Mouse (Mus musculus) heart, adult 2 months (tissue): Measurements from ENCODE around the gene Trim50. TPM values are rescaled to one million over a fixed set of nuclear protein-coding genes. Genes with fewer than 3 reads are reported as not detected.
A peak's percentile ranks its signal among the peaks of the same experiment; 100 is the strongest.

ENCODE experiments used
- DNase-seq, 2 experiments: peaks; one replicate each; pipeline ENCODE4 v3.0.0; 2021
- H3K27ac ChIP-seq: fragments of 200-600 bp; 2 replicates; pipeline ENCODE4 v1.8.1; 2022
- H3K27me3 ChIP-seq: fragments of 200-500 bp; 2 replicates; pipeline ENCODE4 v1.6.1; 2012; ENCODE audit warnings: mild to moderate bottlenecking, low read length, inconsistent platforms, mixed read lengths; ENCODE audit not compliant: control insufficient read depth, insufficient read depth
- H3K36me3 ChIP-seq: fragments of 200-500 bp; 2 replicates; pipeline ENCODE4 v1.6.1; 2012; ENCODE audit warnings: low read length, inconsistent platforms; ENCODE audit not compliant: control insufficient read depth, insufficient read depth
- H3K4me1 ChIP-seq: fragments of 200-500 bp; 2 replicates; pipeline ENCODE4 v1.6.1; 2011; ENCODE audit warnings: low read length; ENCODE audit not compliant: control insufficient read depth, insufficient read depth
- H3K4me3 ChIP-seq: fragments of 200-600 bp; 2 replicates; pipeline ENCODE4 v1.8.1; 2022
- H3K79me2 ChIP-seq: fragments of 200-500 bp; replicated peaks from 2 replicates; pipeline ENCODE4 v1.6.1; 2012; ENCODE audit warnings: mild to moderate bottlenecking, inconsistent platforms, low read length, moderate library complexity, mixed read lengths; ENCODE audit not compliant: control insufficient read depth, insufficient read depth
- H3K9ac ChIP-seq: fragments of 200-500 bp; 2 replicates; pipeline ENCODE4 v1.6.1; 2012; ENCODE audit warnings: low read depth, mild to moderate bottlenecking, control low read depth, inconsistent platforms, low read length, mixed read lengths
- CTCF ChIP-seq: fragments of 200-600 bp; IDR thresholded peaks from 2 replicates; pipeline ENCODE4 v1.8.1; 2022; ENCODE audit warnings: antibody characterized with exemption, mild to moderate bottlenecking, moderate library complexity
- EP300 ChIP-seq: fragments of 200-500 bp; IDR thresholded peaks from 2 replicates; pipeline ENCODE4 v1.6.1; 2011; ENCODE audit warnings: low read depth, low read length, control low read depth; ENCODE audit not compliant: insufficient read depth
- POLR2A ChIP-seq: fragments of 200-500 bp; IDR thresholded peaks from 2 replicates; pipeline ENCODE4 v1.6.1; 2011; ENCODE audit warnings: mild to moderate bottlenecking, low read depth, low read length, control low read depth; ENCODE audit not compliant: insufficient read depth
- WGBS: fragments of 180-500 bp; shearing (Covaris S2); methylation state at CpG from one replicate; pipeline ENCODE4 v1.1.7; 2018; 5-methylcytosine and 5-hydroxymethylcytosine counted together
- intact Hi-C: fragments of 180-260 bp; cut with DNase I; formaldehyde crosslinking; loops from one replicate; pipeline ENCODE4 v1.15.1; 2025
- polyA plus RNA-seq: library from polyadenylated mRNA; depleted of rRNA; stranded (reverse); fragments of >200 nt; gene quantifications from 2 replicates; pipeline ENCODE4 v1.2.3, GENCODE M21; 2012
- total RNA-seq, 2 experiments: library from RNA; stranded (reverse); gene quantifications; 2 replicates each; pipeline ENCODE4 v1.2.3; 2021

The Trim50 gene
- total and polyA plus RNA-seq, 3 experiments = 0.11 to 0.18 TPM; not detected in 1

GRCm38 (mm10) chr5:135347511-135348011 is 5.5 kb upstream of the Trim50 start:
- TF ChIP-seq CTCF = no peak
- TF ChIP-seq POLR2A = no peak
- TF ChIP-seq EP300 = no peak
- intact Hi-C loops = no loop called here

GRCm38 (mm10) chr5:135349862-135350261 is 3.2 kb upstream of the Trim50 start, which contains the start of gene Fkbp6:
Gene Fkbp6 (minus strand): TSS chr5:135350044.
- no peak within 1 kb of the TSS for H3K4me3 ChIP-seq
- WGBS = 89% methylated on average over 35 of the region's 35 CpGs

More at GRCm38 (mm10) chr5:135347511-135348011, 5.5 kb upstream of the Trim50 start:
- DNase-seq = no peak
- Histone ChIP-seq H3K4me1 (no peaks in the 10 kb centered on the region), H3K27me3 (no peaks in the 10 kb centered on the region), H3K9ac (no peak overlapping the region), H3K36me3 (no peaks in the 10 kb centered on the region), H3K79me2 (no peaks in the 10 kb centered on the region), H3K27ac (no peak overlapping the region), H3K4me3 (no peak overlapping the region)
- WGBS = 57% methylated on average over 4 of the region's 4 CpGs

GRCm38 (mm10) chr5:135351606-135352005 is 1.5 kb upstream of the Trim50 start:
- H3K36me3 ChIP-seq = no peaks in the 10 kb centered on the region
- TF ChIP-seq CTCF (no peak), EP300 (no peak), POLR2A (no peak)
- no peaks in the 10 kb centered on the region for H3K4me1 ChIP-seq
- intact Hi-C loops = no loop called here
- H3K27me3 ChIP-seq = no peaks in the 10 kb centered on the region; the same call in 1 of the 2 replicates
- H3K4me3 ChIP-seq = no peak overlapping the region
- H3K27ac ChIP-seq = no peak overlapping the region
- WGBS = 79% methylated on average over 13 of the region's 13 CpGs
- H3K9ac ChIP-seq = no peak overlapping the region
- DNase-seq = no peak
- H3K79me2 ChIP-seq = no peaks in the 10 kb centered on the region

More at GRCm38 (mm10) chr5:135349862-135350261, 3.2 kb upstream of the Trim50 start, which contains the start of gene Fkbp6:
- no peak within 1 kb of the TSS for H3K9ac ChIP-seq
- no peak for DNase-seq
- no peak for TF ChIP-seq EP300
- TF ChIP-seq CTCF = no peak
- no peak for TF ChIP-seq POLR2A
- H3K36me3 ChIP-seq = no peaks in the 10 kb centered on the region
- intact Hi-C loops = no loop called here
- H3K4me1 ChIP-seq = no peaks in the 10 kb centered on the region
- no peak within 1 kb of the TSS for H3K27ac ChIP-seq
- H3K27me3 ChIP-seq = no peaks in the 10 kb centered on the region; the same call in 1 of the 2 replicates
- H3K79me2 ChIP-seq = no peaks in the 10 kb centered on the region

GRCm38 (mm10) chr5:135353564-135353963 is 469 bp downstream of the Trim50 start:
- peak; percentile 31 for TF ChIP-seq CTCF
- no peak for TF ChIP-seq EP300
- H3K79me2 ChIP-seq = no peaks in the 10 kb centered on the region
- 19% methylated on average over 20 of the region's 20 CpGs for WGBS
- no peaks in the 10 kb centered on the region; the same call in 1 of the 2 replicates for H3K27me3 ChIP-seq
- H3K9ac ChIP-seq = no peak overlapping the region
- no peak overlapping the region for H3K27ac ChIP-seq
- H3K36me3 ChIP-seq = no peaks in the 10 kb centered on the region
- no peak for DNase-seq
- H3K4me1 ChIP-seq = no peaks in the 10 kb centered on the region
- no peak overlapping the region for H3K4me3 ChIP-seq
- intact Hi-C loops = no loop called here

GRCm38 (mm10) chr5:135356090-135356489 is 3.0 kb downstream of the Trim50 start:
- TF ChIP-seq POLR2A (no peak), EP300 (no peak)
- no peaks in the 10 kb centered on the region for H3K36me3 ChIP-seq
- peaks cover 1% of the 10 kb centered on the region; the same call in 1 of the 2 replicates for H3K4me1 ChIP-seq
- H3K4me3 ChIP-seq = no peak overlapping the region
- no peaks in the 10 kb centered on the region for H3K79me2 ChIP-seq
- WGBS = 19% methylated on average over 1 of the region's 1 CpGs
- H3K27me3 ChIP-seq = no peaks in the 10 kb centered on the region; the same call in 1 of the 2 replicates
- H3K27ac ChIP-seq = no peak overlapping the region
- intact Hi-C loops = no loop called here
- no peak for DNase-seq
- no peak overlapping the region for H3K9ac ChIP-seq

GRCm38 (mm10) chr5:135357556-135357955 is 4.5 kb downstream of the Trim50 start:
- Histone ChIP-seq H3K27me3 (no peaks in the 10 kb centered on the region; the same call in 1 of the 2 replicates), H3K27ac (no peak overlapping the region), H3K4me1 (peaks cover 1% of the 10 kb centered on the region; the same call in 1 of the 2 replicates), H3K4me3 (no peak overlapping the region), H3K9ac (no peak overlapping the region), H3K79me2 (no peaks in the 10 kb centered on the region), H3K36me3 (no peaks in the 10 kb centered on the region)
- TF ChIP-seq EP300 = no peak
- TF ChIP-seq CTCF = no peak
- TF ChIP-seq POLR2A = no peak
- intact Hi-C loops = no loop called here
- peak in 1 of 2 experiments; percentile 56 for DNase-seq
- WGBS = 88% methylated on average over 2 of the region's 2 CpGs
